Mouse (Mus musculus): ENCODE data around the gene Yeats2.

DNA sequence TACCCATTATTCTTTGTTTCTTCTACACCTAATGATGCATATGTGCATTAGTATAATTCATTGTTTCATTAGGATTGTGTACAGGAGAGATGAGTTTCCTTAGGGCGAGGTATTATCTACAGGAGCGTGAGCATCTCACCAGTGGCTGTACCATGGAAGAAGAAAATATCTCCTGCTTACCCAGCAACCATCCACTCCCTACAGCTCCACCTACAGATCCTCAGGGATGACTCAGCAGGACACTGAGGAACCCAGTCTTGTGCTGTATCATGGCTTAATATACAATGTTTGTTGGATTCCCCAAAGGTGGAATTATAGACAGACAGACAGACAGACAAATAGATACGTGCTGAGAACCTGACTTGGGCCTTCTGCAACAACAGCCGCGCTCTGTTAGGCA, 56.1 kb downstream of the Yeats2 start:
- no peak for TF ChIP-seq CTCF (IDR thresholded peaks at IDR 0.05)
- TF ChIP-seq EP300 (IDR thresholded peaks at IDR 0.05; ENCODE audit: insufficient read depth, low read depth, low read length), result no peak

All from heart, adult 2 months (tissue).